Mouse (Mus musculus): ENCODE results near the gene Msrb3.

The Msrb3 gene

GRCm38 (mm10) chr10:120898785-120899762 is at the start of gene Msrb3:
Gene Msrb3 (minus strand): TSS chr10:120899101.
- peak; percentile 78 for DNase-seq

DNA sequence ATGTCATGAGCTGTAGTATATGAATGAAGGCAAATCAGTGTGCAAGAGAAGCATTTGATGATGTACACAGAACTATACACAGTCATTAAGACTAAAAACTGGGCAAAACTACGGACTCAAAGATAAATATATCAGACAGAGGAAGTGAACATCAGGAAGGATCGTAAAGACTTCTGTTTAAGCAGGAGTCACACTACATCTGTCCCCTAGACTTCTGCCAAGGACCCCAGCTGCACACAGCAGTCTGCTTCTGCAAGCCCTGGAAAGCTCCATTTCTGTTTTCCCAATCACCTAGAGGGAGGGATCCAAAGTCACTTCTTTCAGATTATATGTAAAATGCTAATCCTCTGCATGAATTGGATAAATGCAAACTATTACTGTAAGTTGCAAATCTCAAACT is 49.6 kb upstream of the Msrb3 start:
- no peak for DNase-seq

- DNase-seq = no peak
Measured at GRCm38 (mm10) chr10:120947842-120948241, 48.9 kb upstream of the Msrb3 start.

DNA sequence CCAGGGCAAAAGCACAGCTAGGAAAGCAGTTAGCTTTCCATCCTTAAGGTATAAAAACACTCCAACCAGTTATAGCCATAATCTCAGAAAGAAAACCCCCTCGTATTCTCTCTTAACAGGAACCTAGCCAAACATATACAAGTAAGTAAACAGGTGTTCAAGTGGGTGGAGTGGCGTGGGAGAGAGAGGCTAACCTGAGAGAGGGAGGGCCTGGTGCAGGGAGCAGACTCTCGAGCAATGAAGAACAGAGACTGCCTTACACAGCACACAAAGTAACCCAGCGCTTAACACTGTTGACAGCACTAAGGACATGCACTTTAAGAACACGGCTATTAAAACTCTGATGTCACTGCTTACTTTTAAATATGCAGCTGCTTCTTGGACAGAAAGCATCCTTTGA is 47.9 kb upstream of the Msrb3 start:
- no peak for DNase-seq

GRCm38 (mm10) chr10:120938904-120939208 is 40.0 kb upstream of the Msrb3 start:
- no peak for DNase-seq

- DNase-seq = peak; percentile 51
Measured at GRCm38 (mm10) chr10:120938077-120938903, 39.4 kb upstream of the Msrb3 start.

GRCm38 (mm10) chr10:120929536-120929935 is 30.6 kb upstream of the Msrb3 start:
- DNase-seq = no peak

- DNase-seq = no peak
Measured at GRCm38 (mm10) chr10:120928183-120928582, 29.3 kb upstream of the Msrb3 start.

GRCm38 (mm10) chr10:120926156-120926555 is 27.3 kb upstream of the Msrb3 start:
- DNase-seq = no peak

GRCm38 (mm10) chr10:120921501-120921900 is 22.6 kb upstream of the Msrb3 start:
- DNase-seq = no peak

DNA sequence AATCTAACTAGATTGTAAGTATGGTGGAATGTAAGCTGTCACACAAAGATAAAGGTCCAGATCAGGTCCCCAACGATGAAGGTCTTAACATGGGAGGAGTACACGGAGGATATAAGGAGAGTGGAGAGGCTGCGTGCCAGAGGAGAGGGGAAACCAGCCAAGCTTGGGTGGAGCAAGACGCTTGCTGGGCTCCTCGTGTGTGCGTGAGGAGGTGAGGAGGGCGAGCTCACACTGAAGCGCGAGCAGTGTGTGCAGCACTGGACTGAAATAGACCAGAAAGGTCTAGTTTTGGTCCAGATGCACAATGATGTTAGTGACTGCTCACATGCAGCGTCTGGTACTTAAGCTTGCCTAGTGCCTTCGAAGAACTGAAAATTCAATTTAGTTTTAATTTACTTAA is 21.7 kb upstream of the Msrb3 start:
- no peak for DNase-seq

- no peak for DNase-seq
Measured at GRCm38 (mm10) chr10:120916250-120916649, 17.3 kb upstream of the Msrb3 start.

DNA sequence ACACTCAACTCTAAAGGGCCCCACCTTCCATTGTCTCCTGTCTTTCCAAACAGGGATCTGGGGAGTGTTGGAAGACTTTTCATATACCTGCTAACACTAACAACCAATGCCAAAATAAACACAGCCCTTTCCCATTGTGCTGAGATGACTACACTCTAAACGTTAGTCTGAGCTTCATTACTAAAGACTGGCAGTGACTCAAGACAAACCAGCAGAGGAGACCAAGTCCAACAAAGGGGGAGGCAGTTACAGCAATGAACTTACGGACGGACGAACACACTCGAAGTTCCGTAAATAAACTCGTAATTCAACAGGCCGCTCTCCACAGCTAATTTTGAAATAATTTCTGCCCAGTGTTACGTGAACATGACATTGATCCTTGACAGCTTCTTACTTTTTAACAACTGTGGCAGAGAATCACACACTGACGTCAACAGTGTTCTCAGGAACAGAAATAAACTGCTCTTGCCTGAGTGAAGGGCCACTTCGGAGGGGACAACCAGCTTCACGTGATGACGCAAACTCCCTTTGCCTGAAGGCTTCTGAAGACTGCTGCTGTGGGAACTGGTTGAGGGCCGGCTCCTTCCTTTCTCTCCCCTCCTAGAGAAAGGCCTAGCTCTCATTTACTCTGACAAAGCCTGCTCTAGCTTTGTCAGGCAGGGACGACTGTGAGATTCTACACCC is 16.2 kb upstream of the Msrb3 start:
- DNase-seq = no peak

GRCm38 (mm10) chr10:120914286-120914685 is 15.4 kb upstream of the Msrb3 start:
- no peak for DNase-seq

DNA sequence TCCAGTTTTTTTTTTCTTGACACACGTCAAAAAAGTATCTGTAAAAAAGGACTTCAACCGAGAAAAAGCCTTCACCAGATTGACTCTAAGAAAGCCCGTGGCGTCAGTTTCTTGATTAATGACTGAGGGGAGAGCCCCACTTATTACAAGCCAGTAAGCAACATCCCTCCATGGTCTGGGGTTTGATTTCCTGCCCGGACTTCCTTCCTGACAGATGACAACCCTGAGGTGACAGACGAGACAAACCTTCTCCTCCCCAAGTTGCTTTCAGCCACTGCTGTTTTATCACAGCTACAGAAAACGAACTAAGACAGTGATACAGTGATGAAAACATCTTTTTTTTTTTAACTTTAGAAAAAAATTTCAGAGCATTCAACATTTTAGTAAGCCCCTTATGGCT is 14.9 kb upstream of the Msrb3 start:
- no peak for DNase-seq

- no peak for DNase-seq
Measured at GRCm38 (mm10) chr10:120911971-120912370, 13.1 kb upstream of the Msrb3 start.

DNA sequence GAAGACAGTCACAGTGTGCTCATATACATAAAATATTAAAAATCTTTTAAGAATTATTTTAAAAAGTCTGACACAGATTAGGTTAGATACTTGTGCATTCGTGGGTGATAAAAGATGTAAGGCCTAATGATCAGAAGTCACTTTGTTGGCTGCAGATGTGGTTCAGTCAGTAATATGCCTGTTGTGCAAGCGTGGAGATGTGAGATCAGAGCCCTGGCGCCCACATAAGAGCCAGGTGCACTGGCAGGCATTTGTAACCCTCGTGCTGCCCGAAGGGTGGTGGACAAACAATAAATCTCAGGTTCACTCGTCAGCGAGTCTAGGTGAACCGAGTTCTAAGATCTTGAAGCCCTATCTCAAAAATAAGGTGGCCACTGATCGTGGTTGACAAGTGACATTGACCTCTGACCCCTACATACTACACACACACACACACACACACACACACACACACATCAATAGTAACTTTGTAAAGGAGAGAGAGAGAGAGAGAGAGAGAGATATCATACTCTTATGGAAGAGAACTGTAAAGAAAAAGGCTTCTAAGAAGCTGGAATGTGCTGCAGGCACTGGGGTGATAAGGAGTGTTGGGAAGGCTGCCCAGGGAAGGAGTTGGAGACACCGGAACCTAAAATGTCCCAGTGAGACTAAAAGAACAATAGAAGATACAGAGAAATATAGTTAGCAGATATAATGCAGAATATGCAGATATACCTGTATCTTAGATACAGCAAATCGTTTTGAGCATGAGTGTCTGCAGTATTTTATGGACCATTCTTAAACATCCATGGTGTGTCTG is 10.1 kb upstream of the Msrb3 start:
- no peak for DNase-seq

- no peak for DNase-seq
Measured at GRCm38 (mm10) chr10:120904676-120905075, 5.8 kb upstream of the Msrb3 start.

GRCm38 (mm10) chr10:120903843-120904468 is 5.1 kb upstream of the Msrb3 start:
- DNase-seq = no peak

DNA sequence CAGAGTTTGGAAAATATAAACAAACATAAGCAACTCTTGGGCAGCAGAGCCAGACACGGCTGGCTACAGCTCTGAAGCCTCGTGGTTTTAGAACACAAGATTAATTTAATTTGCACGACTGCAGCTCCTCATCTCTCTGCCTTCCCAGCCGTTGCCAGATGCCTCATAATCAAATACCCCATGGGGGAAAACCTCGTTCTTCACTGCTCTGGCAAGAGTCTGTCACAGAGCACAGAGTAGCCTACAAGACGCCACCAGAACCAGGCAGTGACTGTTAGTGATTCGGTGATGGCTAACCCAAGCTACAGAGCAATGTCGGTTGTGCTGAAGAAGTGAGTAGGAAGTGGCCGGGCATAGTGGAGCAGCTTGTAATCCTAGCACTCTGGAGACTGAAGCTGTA is 2.8 kb upstream of the Msrb3 start:
- no peak for DNase-seq

DNA sequence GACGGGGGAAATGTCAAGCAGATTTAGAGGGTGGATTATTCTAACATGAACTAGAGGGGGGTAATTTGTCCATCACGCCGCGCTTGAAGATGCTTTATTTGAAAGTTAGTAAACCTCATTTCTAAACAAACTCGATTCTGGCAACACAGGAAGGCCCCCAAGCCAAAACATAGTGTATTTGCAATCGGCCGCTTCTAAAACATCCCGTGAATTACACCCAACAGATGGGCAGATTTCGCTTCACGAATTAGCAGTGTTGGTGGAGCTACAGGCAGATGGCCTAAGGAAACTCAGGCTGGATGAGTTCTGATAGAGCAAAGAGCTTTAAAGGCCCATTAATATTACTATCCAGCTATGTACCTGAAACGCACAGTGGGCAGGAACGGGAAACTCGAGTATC is 1.2 kb upstream of the Msrb3 start:
- no peak for DNase-seq

- DNase-seq = no peak
Measured at GRCm38 (mm10) chr10:120898357-120898756, 544 bp downstream of the Msrb3 start.

Measured in kidney, adult 9 months (tissue).